Mouse (Mus musculus): ENCODE measurements around the gene Slc38a3.

DNA sequence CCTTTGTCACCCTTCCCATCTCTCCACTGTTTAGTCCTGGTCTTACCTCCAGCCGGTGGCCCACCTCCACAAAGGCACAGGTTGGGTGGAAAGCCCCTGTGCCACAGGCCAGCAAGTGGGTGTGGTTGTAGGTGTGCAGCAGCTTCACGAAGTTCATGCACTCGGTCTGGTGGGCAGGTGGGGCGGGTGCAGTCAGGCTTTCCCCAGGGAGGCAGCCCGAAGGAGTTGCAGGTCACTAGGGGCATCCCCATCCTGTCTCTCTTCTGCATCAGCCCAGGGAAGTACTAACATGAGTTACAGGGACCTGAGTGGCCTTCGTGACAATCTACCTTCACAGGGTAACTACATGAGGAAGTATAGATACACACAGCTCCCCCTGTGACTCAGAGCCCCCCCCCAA is 66.1 kb downstream of the Slc38a3 start:
- TF ChIP-seq POLR2A (IDR thresholded peaks at IDR 0.05; ENCODE audit: control insufficient read depth, low read depth, low read length), result no peak
- no peak for TF ChIP-seq CTCF (IDR thresholded peaks at IDR 0.05; ENCODE audit: control insufficient read depth, insufficient read depth, insufficient replicate concordance, low read depth, low read length)

Data from testis, adult 2 months (tissue).